8 mouse cellular contexts compared by ENCODE assay signal in the genomic region with DNA sequence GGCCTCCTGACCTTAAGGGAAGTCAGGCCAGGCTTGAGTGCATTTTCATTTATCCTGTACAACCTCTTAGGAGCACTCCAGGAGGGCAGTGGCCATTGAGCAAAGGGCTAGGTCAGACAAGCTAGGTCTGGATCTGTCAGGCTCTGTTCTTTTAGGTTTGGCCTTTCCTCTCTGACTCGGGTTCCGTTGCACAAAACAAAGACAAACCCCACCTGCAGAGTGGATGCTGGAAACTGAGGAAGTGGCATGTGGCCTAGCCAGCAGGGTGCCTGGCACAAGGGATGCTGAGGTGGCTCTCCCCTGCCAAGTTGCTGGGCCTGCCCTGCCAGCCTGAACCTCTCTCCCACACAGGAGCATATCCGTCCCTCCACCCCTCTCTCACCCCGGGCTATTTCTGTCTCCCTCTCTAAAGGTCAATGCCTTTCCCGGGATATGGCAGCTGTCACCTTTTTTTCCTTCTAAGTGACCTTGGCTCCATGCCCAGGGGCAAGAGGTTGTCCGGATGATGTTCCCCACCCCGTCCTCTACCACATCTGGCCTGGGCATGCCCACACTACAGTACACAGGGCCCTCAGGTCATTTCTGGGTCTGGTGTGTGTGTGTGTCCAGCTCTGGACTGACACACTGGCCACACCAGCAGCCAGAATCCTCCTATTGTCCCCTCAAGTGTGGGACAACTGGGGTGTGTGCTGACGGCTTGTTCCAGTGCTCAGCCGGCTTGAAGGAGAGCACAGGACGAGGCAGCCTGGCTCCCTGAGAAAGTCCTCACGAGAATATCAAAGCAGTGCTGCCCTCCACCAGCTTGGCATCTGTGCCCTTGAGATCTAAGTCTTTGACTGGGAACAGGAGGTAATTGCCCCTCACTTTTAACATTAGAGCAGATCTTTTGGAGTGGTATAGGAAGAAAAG.
DNase-seq lines count a peak whose midpoint lies in the region; ATAC-seq and TF ChIP-seq lines count a peak whose summit lies in the region.

No protein-coding gene starts in this region.

- peaks cover 100% of the 10 kb centered on the region for H3K4me1 ChIP-seq in E14TG2a.4 (replicated peaks; ENCODE audit: low read depth, low read length)
- peaks cover 56% of the 10 kb centered on the region for H3K4me1 ChIP-seq in forebrain, embryonic 14.5 days (ENCODE audit: control insufficient read depth, insufficient read depth, low read length)
- H3K4me1 ChIP-seq in hindbrain, embryonic 11.5 days (replicated peaks; ENCODE audit: control insufficient read depth, insufficient read depth, low read length) = peaks cover 31% of the 10 kb centered on the region
- H3K4me1 ChIP-seq in liver, embryonic 16.5 days (ENCODE audit: control insufficient read depth, low read depth, low read length) = peaks cover 28% of the 10 kb centered on the region
- H3K4me1 ChIP-seq in stomach, postnatal 0 days (replicated peaks; ENCODE audit: control insufficient read depth, insufficient read depth) = 0 out of 2 replicates have a peak, but pooled peaks cover 3% of the 10 kb centered on the region

- peak overlapping the region; percentile 5; the same call in 1 of the 2 replicates for H3K4me3 ChIP-seq in E14TG2a.4 (replicated peaks; ENCODE audit: low read length)
- H3K4me3 ChIP-seq in forebrain, embryonic 14.5 days (ENCODE audit: low read depth, low read length) = no peak overlapping the region
- H3K4me3 ChIP-seq in hindbrain, embryonic 11.5 days (ENCODE audit: low read depth, low read length) = no peak overlapping the region
- H3K4me3 ChIP-seq in liver, embryonic 16.5 days (ENCODE audit: low read depth, low read length) = no peak overlapping the region
- H3K4me3 ChIP-seq in stomach, postnatal 0 days (ENCODE audit: low read depth, low read length) = no peak overlapping the region

- H3K27me3 ChIP-seq in E14TG2a.4 (ENCODE audit: insufficient read depth, low read length) = no peaks in the 10 kb centered on the region
- no peaks in the 10 kb centered on the region for H3K27me3 ChIP-seq in forebrain, embryonic 14.5 days (replicated peaks; ENCODE audit: control insufficient read depth, insufficient read depth, low read length)
- H3K27me3 ChIP-seq in hindbrain, embryonic 11.5 days (ENCODE audit: control insufficient read depth, insufficient read depth, low read length) = no peaks in the 10 kb centered on the region
- no peaks in the 10 kb centered on the region for H3K27me3 ChIP-seq in liver, embryonic 16.5 days (ENCODE audit: control insufficient read depth, insufficient read depth, low read depth, low read length)
- H3K27me3 ChIP-seq in stomach, postnatal 0 days (ENCODE audit: control insufficient read depth, insufficient read depth, low read length) = no peaks in the 10 kb centered on the region

- ATAC-seq in forebrain, embryonic 14.5 days = no peak
- ATAC-seq in hindbrain, embryonic 11.5 days (ENCODE audit: low FRiP score) = no peak
- ATAC-seq in liver, embryonic 16.5 days (ENCODE audit: low read depth) = peak; percentile 28; the same call in 1 of the 2 replicates
- ATAC-seq in stomach, postnatal 0 days (ENCODE audit: low FRiP score, low TSS enrichment) = no peak

- H3K9me3 ChIP-seq in E14TG2a.4 (ENCODE audit: low read length) = no peaks in the 10 kb centered on the region
- no peaks in the 10 kb centered on the region for H3K9me3 ChIP-seq in forebrain, embryonic 14.5 days (replicated peaks; ENCODE audit: control insufficient read depth, low read length)
- no peaks in the 10 kb centered on the region for H3K9me3 ChIP-seq in hindbrain, embryonic 11.5 days (ENCODE audit: control insufficient read depth, low read length)
- H3K9me3 ChIP-seq in liver, embryonic 16.5 days (replicated peaks; ENCODE audit: control insufficient read depth, low read length) = no peaks in the 10 kb centered on the region
- no peaks in the 10 kb centered on the region for H3K9me3 ChIP-seq in stomach, postnatal 0 days (ENCODE audit: control insufficient read depth, low read length)

- TF ChIP-seq CTCF in E14TG2a.4 (conservative IDR thresholded peaks at IDR 0.05; ENCODE audit: low read length) = no peak
- TF ChIP-seq CTCF in stomach, postnatal 0 days (IDR thresholded peaks at IDR 0.05; ENCODE audit: low read depth) = no peak

- peaks cover 10% of the 10 kb centered on the region; the same call in 1 of the 2 replicates for H3K36me3 ChIP-seq in E14TG2a.4 (ENCODE audit: insufficient read depth, low read length)
- H3K36me3 ChIP-seq in forebrain, embryonic 14.5 days (ENCODE audit: control insufficient read depth, insufficient read depth, low read length) = no peaks in the 10 kb centered on the region
- H3K36me3 ChIP-seq in hindbrain, embryonic 11.5 days (ENCODE audit: control insufficient read depth, insufficient read depth, low read length) = no peaks in the 10 kb centered on the region
- H3K36me3 ChIP-seq in liver, embryonic 16.5 days (ENCODE audit: control insufficient read depth, insufficient read depth) = no peaks in the 10 kb centered on the region
- H3K36me3 ChIP-seq in stomach, postnatal 0 days (ENCODE audit: control insufficient read depth, insufficient read depth, low read length) = no peaks in the 10 kb centered on the region

- TF ChIP-seq EP300 in stomach, postnatal 0 days (optimal IDR thresholded peaks at IDR 0.05) = no peak

- no peak overlapping the region; the same call in 1 of the 2 replicates for H3K4me2 ChIP-seq in forebrain, embryonic 14.5 days (ENCODE audit: low read length)
- no peak overlapping the region for H3K4me2 ChIP-seq in hindbrain, embryonic 11.5 days (replicated peaks; ENCODE audit: low read depth, low read length)
- no peak overlapping the region for H3K4me2 ChIP-seq in liver, embryonic 16.5 days (ENCODE audit: low read depth, low read length)
- H3K4me2 ChIP-seq in stomach, postnatal 0 days (replicated peaks; ENCODE audit: low read depth) = no peak overlapping the region

- peak overlapping the region; percentile 95 for H3K27ac ChIP-seq in forebrain, embryonic 14.5 days (ENCODE audit: low read depth, low read length)
- H3K27ac ChIP-seq in hindbrain, embryonic 11.5 days (ENCODE audit: low read depth, low read length) = peak overlapping the region; percentile 80
- no peak overlapping the region for H3K27ac ChIP-seq in liver, embryonic 16.5 days (ENCODE audit: low read length)
- 0 out of 2 replicates have a peak overlapping the region, but pooled peaks have one; percentile 24 for H3K27ac ChIP-seq in stomach, postnatal 0 days (replicated peaks)

- 27% methylated on average over 11 of the region's 11 CpGs for WGBS in forebrain, embryonic 14.5 days
- WGBS in hindbrain, embryonic 11.5 days = 25% methylated on average over 11 of the region's 11 CpGs
- 59% methylated on average over 11 of the region's 11 CpGs for WGBS in liver, embryonic 16.5 days (ENCODE audit: insufficient replicate concordance)
- WGBS in stomach, postnatal 0 days = 56% methylated on average over 11 of the region's 11 CpGs

- peak; percentile 92 to 93 for DNase-seq in adrenal gland, postnatal 36 days
- no peak for DNase-seq in forebrain, embryonic 14.5 days (ENCODE audit: low spot score)
- DNase-seq in hindbrain, embryonic 11.5 days (ENCODE audit: low spot score) = no peak
- DNase-seq in stomach, postnatal 0 days (ENCODE audit: low spot score) = no peak
- DNase-seq in right cerebral cortex, adult 18-20 months = no peak
- DNase-seq in layer of hippocampus, postnatal 36 days = no peak

- peak overlapping the region; percentile 26 for H3K9ac ChIP-seq in forebrain, embryonic 14.5 days (ENCODE audit: low read length)
- H3K9ac ChIP-seq in hindbrain, embryonic 11.5 days (ENCODE audit: low read depth, low read length) = no peak overlapping the region
- H3K9ac ChIP-seq in liver, embryonic 16.5 days (ENCODE audit: low read depth, low read length) = no peak overlapping the region
- H3K9ac ChIP-seq in stomach, postnatal 0 days (ENCODE audit: low read length) = no peak overlapping the region

Comparison
In these comparisons a context has a peak if more than half of its experiments do, and no peak if none do; other contexts are left out.
1. DNase-seq: peak in adrenal gland, postnatal 36 days (2 of 2); none in forebrain, embryonic 14.5 days (single experiment), hindbrain, embryonic 11.5 days (single experiment), stomach, postnatal 0 days (single experiment), right cerebral cortex, adult 18-20 months (single experiment) and layer of hippocampus, postnatal 36 days (0 of 2).